Mouse (Mus musculus): ENCODE results near the gene Mt2. TPM values are rescaled to one million over a fixed set of nuclear protein-coding genes. Genes with fewer than 3 reads are reported as not detected.

Gene Mt2
- polyA plus RNA-seq, 1 experiment from 2014 or later = 9.4 TPM

GRCm38 (mm10) chr8:94186542-94186941 is 14.1 kb downstream of the Mt2 start:
- 3% methylated on average over 17 of the region's 17 CpGs for WGBS
- no peaks in the 10 kb centered on the region for H3K36me3 ChIP-seq
- H3K4me1 ChIP-seq (replicated peaks) = peaks cover 30% of the 10 kb centered on the region
- ATAC-seq = peak; percentile 55; the same call in 1 of the 2 replicates
- H3K27me3 ChIP-seq = peaks cover 67% of the 10 kb centered on the region
- H3K4me3 ChIP-seq (replicated peaks) = no peak overlapping the region
- H3K4me2 ChIP-seq (replicated peaks) = peak overlapping the region; percentile 22; the same call in 1 of the 2 replicates
- no peak overlapping the region for H3K27ac ChIP-seq
- H3K9ac ChIP-seq (replicated peaks) = no peak overlapping the region
- H3K9me3 ChIP-seq = no peaks in the 10 kb centered on the region

- WGBS = 27% methylated on average over 21 of the region's 21 CpGs
- no peak for ATAC-seq
- Histone ChIP-seq H3K4me2 (replicated peaks) (peak overlapping the region; percentile 22; the same call in 1 of the 2 replicates), H3K4me3 (replicated peaks) (no peak overlapping the region), H3K4me1 (replicated peaks) (peaks cover 30% of the 10 kb centered on the region), H3K36me3 (no peaks in the 10 kb centered on the region), H3K9ac (replicated peaks) (0 out of 2 replicates have a peak overlapping the region, but pooled peaks have one; percentile 10), H3K27ac (no peak overlapping the region), H3K27me3 (peaks cover 58% of the 10 kb centered on the region), H3K9me3 (no peaks in the 10 kb centered on the region)
Observed at GRCm38 (mm10) chr8:94187290-94188002, 15.0 kb downstream of the Mt2 start.

DNA sequence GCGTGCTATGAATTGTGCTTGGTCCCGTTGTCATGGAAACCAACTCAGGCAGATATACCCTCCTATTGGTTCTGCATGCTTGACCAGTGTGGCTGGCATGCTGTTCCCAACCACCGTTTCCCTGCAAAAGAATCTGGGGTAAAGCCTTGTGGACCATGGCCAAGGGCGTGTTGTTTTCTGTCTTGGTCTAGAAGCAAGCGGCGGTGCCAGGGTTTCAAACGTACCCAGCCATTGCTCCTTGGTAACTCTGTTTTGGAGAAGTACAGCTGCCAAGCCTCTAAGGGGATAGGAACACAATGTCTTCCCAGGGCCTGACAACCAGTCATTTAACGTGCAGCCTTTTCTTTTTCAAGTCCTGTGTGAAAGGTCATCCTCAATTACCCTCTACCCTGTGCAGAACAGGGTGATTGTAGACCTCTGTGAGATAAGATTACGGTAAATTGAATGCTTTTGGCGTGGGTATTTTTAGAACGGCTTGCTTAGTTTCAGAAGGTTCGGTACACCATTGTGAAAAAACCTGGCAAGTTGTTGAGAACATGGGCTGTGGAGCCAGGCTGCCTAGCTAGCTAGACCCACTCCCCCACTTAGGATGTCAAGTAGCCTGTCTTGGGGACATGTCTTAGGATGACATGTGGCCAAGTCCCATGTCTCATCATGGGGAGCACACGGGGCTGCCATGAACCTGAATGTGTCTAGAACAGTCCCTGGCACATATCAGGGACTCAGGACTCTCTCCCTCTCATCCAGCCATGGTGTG is 17.0 kb downstream of the Mt2 start:
- H3K36me3 ChIP-seq = no peaks in the 10 kb centered on the region
- H3K4me1 ChIP-seq (replicated peaks) = peaks cover 20% of the 10 kb centered on the region
- no peak overlapping the region for H3K4me3 ChIP-seq (replicated peaks)
- H3K9me3 ChIP-seq = no peaks in the 10 kb centered on the region
- no peak overlapping the region for H3K4me2 ChIP-seq (replicated peaks)
- 61% methylated on average over 13 of the region's 13 CpGs for WGBS
- peaks cover 38% of the 10 kb centered on the region for H3K27me3 ChIP-seq
- H3K9ac ChIP-seq (replicated peaks) = no peak overlapping the region
- H3K27ac ChIP-seq = no peak overlapping the region
- peak; percentile 20; the same call in 1 of the 2 replicates for ATAC-seq

DNA sequence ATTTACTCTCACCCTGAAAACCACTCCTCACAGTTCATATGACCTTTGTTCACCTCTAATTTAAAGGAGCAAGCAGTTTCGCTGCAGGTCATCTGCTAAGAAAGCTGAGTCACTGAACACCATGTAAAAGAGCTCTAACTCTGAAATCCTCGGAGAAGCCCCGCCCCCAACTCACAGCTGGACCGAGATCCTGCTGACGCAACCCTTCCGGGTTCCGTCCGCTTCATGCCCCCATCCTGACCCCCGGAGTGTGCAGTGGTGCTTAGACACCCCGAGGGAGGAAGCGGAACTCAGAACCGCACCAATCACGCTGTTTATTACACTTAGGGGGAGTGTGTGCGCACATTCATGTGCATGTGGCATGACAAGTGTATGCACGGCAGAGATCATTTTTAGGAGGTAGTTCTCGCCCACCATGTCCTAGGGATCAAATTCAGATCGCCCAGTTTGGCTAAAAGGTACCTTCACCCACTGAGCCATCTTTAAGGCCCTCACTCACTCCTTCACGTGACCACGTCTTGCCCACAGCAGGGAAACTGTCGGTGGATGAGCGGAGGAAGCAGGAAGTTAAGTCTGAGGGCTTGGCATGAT is 18.7 kb downstream of the Mt2 start:
- H3K4me3 ChIP-seq (replicated peaks) = peak overlapping the region; percentile 26
- H3K9me3 ChIP-seq = no peaks in the 10 kb centered on the region
- peak overlapping the region; percentile 51 for H3K4me2 ChIP-seq (replicated peaks)
- H3K27ac ChIP-seq = no peak overlapping the region
- H3K36me3 ChIP-seq = no peaks in the 10 kb centered on the region
- peaks cover 20% of the 10 kb centered on the region for H3K4me1 ChIP-seq (replicated peaks)
- H3K9ac ChIP-seq (replicated peaks) = no peak overlapping the region
- 29% methylated on average over 21 of the region's 21 CpGs for WGBS
- peaks cover 22% of the 10 kb centered on the region for H3K27me3 ChIP-seq
- no peak for ATAC-seq

GRCm38 (mm10) chr8:94192926-94193325 is 20.5 kb downstream of the Mt2 start:
- Histone ChIP-seq H3K4me1 (replicated peaks) (peaks cover 3% of the 10 kb centered on the region; the same call in 1 of the 2 replicates), H3K27ac (no peak overlapping the region), H3K27me3 (peaks cover 5% of the 10 kb centered on the region; the same call in 1 of the 2 replicates), H3K9ac (replicated peaks) (no peak overlapping the region), H3K4me3 (replicated peaks) (no peak overlapping the region), H3K36me3 (no peaks in the 10 kb centered on the region), H3K4me2 (replicated peaks) (no peak overlapping the region), H3K9me3 (no peaks in the 10 kb centered on the region)
- WGBS = 74% methylated on average over 1 of the region's 1 CpGs
- ATAC-seq = no peak

DNA sequence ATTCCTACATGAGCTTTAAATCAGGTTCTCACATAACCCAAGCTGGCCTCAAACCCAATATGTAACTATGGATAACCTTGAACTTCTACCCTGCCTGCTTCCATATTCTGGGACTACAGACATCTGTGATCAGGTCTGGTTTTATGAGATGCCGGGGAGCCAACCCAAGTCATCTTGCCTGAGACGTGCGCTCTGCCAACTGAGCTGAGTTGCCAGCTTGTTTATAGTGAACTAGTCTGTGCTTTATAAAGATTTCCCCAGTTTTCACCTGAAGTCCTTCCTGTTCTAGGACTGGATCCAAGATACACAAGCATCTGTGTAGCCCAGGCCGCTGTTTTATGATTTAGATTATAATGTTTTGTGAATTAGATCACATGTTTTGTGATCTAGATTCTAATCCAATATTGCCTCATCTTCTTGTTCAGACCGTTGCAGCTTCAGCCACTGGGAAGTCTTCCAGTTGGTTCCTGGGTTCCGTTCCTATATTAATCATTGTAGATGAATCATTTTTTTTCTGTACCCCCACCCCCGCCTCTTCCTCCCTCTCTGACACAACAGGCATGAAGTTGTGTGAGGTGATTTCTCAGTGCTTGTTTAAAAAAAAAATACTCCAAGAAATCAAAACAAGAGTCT is 22.2 kb downstream of the Mt2 start:
- H3K9ac ChIP-seq (replicated peaks) = no peak overlapping the region
- no peaks in the 10 kb centered on the region for H3K27me3 ChIP-seq
- ATAC-seq = no peak
- H3K4me1 ChIP-seq (replicated peaks) = peaks cover 3% of the 10 kb centered on the region; the same call in 1 of the 2 replicates
- H3K4me2 ChIP-seq (replicated peaks) = no peak overlapping the region
- 89% methylated on average over 7 of the region's 7 CpGs for WGBS
- H3K9me3 ChIP-seq = no peaks in the 10 kb centered on the region
- no peaks in the 10 kb centered on the region for H3K36me3 ChIP-seq
- no peak overlapping the region for H3K27ac ChIP-seq
- no peak overlapping the region for H3K4me3 ChIP-seq (replicated peaks)

DNA sequence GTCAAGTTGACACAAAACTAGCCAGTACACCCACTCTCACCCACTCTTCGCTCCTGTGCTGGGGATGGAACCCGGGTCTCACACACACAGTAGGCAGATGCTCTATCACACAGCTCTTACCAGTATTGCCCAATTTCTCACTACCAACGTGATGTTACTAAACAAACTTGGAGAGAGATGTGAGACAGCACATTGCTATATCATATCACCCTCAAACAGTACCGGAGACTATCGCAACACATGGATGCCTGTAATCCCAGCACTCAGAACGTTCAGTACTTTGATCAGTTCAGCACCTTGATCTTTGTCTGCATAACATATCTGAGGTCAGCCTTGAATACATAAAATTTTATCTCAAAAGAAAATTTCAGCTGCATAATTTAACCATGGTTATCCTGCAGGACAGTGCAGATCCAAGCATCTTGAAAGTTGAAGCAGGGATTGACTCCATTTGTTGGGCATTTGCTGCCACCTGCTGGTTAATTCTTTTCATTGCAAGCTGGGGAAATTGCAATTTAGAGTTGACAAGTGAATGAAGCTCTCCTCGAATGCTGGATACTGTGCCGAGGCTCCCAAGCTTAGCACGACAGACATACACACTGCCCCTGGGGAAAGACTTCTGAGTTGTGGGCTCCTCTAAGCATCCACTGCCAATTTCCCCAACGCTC is 26.9 kb downstream of the Mt2 start:
- H3K36me3 ChIP-seq = no peaks in the 10 kb centered on the region
- H3K4me3 ChIP-seq (replicated peaks) = no peak overlapping the region
- H3K9me3 ChIP-seq = no peaks in the 10 kb centered on the region
- no peak overlapping the region for H3K9ac ChIP-seq (replicated peaks)
- no peak overlapping the region for H3K27ac ChIP-seq
- no peaks in the 10 kb centered on the region for H3K4me1 ChIP-seq (replicated peaks)
- WGBS = 46% methylated on average over 10 of the region's 10 CpGs
- ATAC-seq = peak; percentile 63
- no peak overlapping the region for H3K4me2 ChIP-seq (replicated peaks)
- H3K27me3 ChIP-seq = no peaks in the 10 kb centered on the region

GRCm38 (mm10) chr8:94204043-94204442 is 31.6 kb downstream of the Mt2 start:
- Histone ChIP-seq H3K4me3 (replicated peaks) (no peak overlapping the region), H3K4me2 (replicated peaks) (no peak overlapping the region), H3K4me1 (replicated peaks) (no peaks in the 10 kb centered on the region), H3K36me3 (no peaks in the 10 kb centered on the region), H3K27ac (no peak overlapping the region), H3K9me3 (no peaks in the 10 kb centered on the region), H3K27me3 (no peaks in the 10 kb centered on the region), H3K9ac (replicated peaks) (no peak overlapping the region)
- 70% methylated on average over 3 of the region's 3 CpGs for WGBS
- no peak for ATAC-seq

DNA sequence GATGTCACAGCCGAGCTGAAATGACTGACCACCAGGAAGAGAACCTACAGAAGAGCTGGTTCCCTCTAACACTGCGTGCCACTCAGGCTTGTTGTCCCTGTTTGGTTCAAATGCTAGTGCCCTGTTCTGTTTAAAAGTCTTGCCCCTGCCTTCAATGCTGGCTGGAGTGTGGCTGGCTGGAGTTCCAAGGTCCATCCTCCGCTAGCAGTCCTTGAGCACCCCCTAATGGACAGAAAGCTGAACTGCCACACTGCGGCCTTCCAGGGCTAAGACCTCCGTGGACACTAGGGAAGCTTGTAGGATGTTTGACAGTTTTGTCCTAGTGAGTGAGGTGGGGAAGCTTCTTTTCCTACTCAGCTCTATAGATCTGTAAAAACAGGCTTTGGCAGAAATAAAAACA is 33.3 kb downstream of the Mt2 start:
- WGBS = 17% methylated on average over 5 of the region's 5 CpGs
- Histone ChIP-seq H3K4me3 (replicated peaks) (no peak overlapping the region), H3K27me3 (no peaks in the 10 kb centered on the region), H3K4me2 (replicated peaks) (no peak overlapping the region), H3K4me1 (replicated peaks) (no peaks in the 10 kb centered on the region), H3K9me3 (no peaks in the 10 kb centered on the region), H3K36me3 (no peaks in the 10 kb centered on the region), H3K9ac (replicated peaks) (no peak overlapping the region), H3K27ac (no peak overlapping the region)
- peak; percentile 67; the same call in 1 of the 2 replicates for ATAC-seq

DNA sequence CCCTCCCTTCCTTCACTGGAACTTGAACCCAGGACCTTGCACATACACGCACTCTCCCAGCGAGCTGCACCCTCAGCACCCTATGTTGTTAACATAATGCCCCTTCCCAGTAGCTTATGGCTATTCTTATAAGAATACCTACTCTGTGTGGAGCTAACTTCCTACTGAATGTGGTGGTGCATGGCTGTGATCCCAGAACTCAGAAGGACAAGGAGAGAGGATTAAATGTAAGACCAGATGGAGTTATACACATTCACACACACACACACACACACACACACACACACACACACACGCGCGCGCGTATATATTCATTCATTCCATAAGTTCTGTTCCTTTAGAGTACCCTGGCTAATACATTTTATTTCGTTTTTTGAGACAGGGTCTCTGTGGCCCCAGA is 33.8 kb downstream of the Mt2 start:
- H3K9me3 ChIP-seq = no peaks in the 10 kb centered on the region
- no peak overlapping the region for H3K9ac ChIP-seq (replicated peaks)
- ATAC-seq = no peak

GRCm38 (mm10) chr8:94207491-94207890 is 35.0 kb downstream of the Mt2 start:
- Histone ChIP-seq H3K9ac (replicated peaks) (no peak overlapping the region), H3K4me1 (replicated peaks) (no peaks in the 10 kb centered on the region), H3K36me3 (no peaks in the 10 kb centered on the region), H3K9me3 (no peaks in the 10 kb centered on the region), H3K4me3 (replicated peaks) (no peak overlapping the region), H3K4me2 (replicated peaks) (no peak overlapping the region), H3K27me3 (no peaks in the 10 kb centered on the region), H3K27ac (no peak overlapping the region)
- ATAC-seq = no peak
- WGBS = 68% methylated on average over 2 of the region's 2 CpGs

More for the DNA sequence above, 33.8 kb downstream of the Mt2 start:
- Histone ChIP-seq H3K4me2 (replicated peaks) (no peak overlapping the region), H3K4me3 (replicated peaks) (no peak overlapping the region), H3K36me3 (no peaks in the 10 kb centered on the region), H3K4me1 (replicated peaks) (no peaks in the 10 kb centered on the region), H3K27ac (no peak overlapping the region), H3K27me3 (no peaks in the 10 kb centered on the region)
- 74% methylated on average over 8 of the region's 8 CpGs for WGBS

All from midbrain, embryonic 13.5 days (tissue).